Mouse (Mus musculus): ENCODE measurements around the gene Zic2. TPM values are rescaled to one million over a fixed set of nuclear protein-coding genes. Genes with fewer than 3 reads are reported as not detected.

Zic2 gene
- total and polyA plus RNA-seq, 3 experiments, result 0.13 TPM; not detected in 2

DNA sequence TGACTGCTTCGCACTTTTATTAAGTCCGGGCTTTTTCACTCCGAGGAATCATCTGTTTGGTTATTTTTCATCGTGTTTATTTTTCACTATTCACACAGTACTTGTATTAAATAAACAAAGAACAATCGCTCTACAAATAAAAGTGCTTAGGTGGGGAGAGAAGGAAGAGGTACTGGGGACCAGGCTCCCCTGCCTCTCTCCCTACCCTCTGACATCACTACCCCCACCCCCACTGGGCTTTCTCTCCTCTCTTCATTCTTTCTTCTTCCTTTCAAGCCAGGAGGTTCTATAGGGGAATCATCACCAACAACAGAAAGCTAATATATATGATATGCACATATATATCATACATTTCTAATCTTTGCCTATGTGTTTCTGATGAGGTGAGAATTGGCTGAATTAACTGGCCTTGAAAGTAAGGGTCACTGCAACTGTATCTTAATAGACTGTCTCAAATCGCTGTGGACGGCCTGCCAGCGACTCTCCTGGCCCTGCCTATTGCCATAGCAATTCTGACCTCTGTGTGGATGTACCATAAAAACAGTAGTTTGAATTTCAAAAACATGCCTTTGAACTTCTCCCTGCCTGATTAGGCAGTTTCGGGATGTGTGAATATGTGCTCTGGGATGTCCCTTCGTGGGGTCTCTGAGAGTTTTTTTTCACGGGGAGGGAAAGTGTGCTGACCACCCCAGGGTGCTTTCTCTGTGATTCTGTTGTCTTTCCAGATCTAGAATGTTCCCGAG lies 21.1 kb upstream of the Zic2 start:
- H3K4me1 ChIP-seq (ENCODE audit: control insufficient read depth in 1 of 2, insufficient read depth in 2 of 2), result no peaks in the 10 kb centered on the region
- no peaks in the 10 kb centered on the region for H3K36me3 ChIP-seq (replicated peaks in 1 of 2; ENCODE audit: control insufficient read depth in 1 of 2, insufficient read depth in 1 of 2, low read length in 1 of 2)
- H3K79me2 ChIP-seq (replicated peaks; ENCODE audit: control insufficient read depth, extremely low read depth, insufficient read depth, poor library complexity, severe bottlenecking), result no peaks in the 10 kb centered on the region
- no peak overlapping the region for H3K4me3 ChIP-seq (replicated peaks in 1 of 3; ENCODE audit: low read depth in 2 of 3, low read length in 2 of 3, poor library complexity in 1 of 3)
- in situ Hi-C loops (cut with MboI; ENCODE audit: low pct_ligation_motif_present, low pct_unique_long_range_greater_than_20kb, low sequenced_read_pairs), result no loop called here
- no peak for DNase-seq (ENCODE audit: extremely low read depth)
- no peaks in the 10 kb centered on the region for H3K27me3 ChIP-seq (replicated peaks)
- H3K9ac ChIP-seq (ENCODE audit: insufficient read depth, low read depth), result no peak overlapping the region
- TF ChIP-seq USF2 (conservative IDR thresholded peaks at IDR 0.05; ENCODE audit: low read depth, low read length) (no peak), RAD21 (IDR thresholded peaks at IDR 0.05; ENCODE audit: low read depth, low read length) (no peak), POLR2A (IDR thresholded peaks at IDR 0.05; ENCODE audit: low read depth, low read length) (no peak)
- H3K27ac ChIP-seq (ENCODE audit: insufficient read depth, low read depth), result no peak overlapping the region
- no peak overlapping the region for H3K4me2 ChIP-seq (ENCODE audit: insufficient read depth, low read depth, poor library complexity, severe bottlenecking)
- dilution Hi-C loops (cut with MboI; ENCODE audit: extremely low pct_ligation_motif_present, extremely low pct_unique_long_range_greater_than_20kb, low sequenced_read_pairs), result no loop called here
- no peaks in the 10 kb centered on the region for H3K9me3 ChIP-seq (replicated peaks; ENCODE audit: low read length)

DNA sequence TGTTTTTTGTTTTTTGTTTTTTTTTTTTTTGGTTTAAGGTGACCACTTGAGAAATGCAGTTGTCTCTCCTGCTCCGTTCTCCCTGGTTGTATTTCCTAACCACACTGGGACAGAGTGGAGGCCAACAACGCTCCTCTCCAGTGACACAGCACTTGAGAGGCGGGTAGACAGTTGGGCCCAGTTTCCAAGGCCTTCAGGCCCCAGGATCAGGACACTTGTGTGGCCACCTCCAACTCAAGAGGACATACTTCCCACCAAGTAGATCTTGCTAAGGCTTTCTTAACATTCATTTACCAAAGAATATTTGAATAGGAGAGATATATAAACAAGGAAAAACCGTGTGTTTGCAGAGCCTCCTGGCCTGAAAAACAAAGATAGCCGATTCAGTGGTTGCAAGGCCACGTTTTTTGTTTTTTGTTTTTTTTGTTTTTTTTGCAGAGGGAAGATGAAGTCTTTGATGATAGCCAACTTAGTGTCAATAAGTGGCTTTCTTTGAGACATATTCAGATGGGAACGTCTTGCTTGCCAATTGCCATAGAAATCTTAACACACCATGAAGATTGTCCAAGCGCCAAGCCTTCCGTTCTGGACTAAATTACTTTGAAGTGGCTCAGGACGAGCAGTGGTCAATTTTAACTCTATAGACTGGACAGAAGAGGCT lies 20.2 kb upstream of the Zic2 start:
- no peaks in the 10 kb centered on the region for H3K9me3 ChIP-seq (replicated peaks; ENCODE audit: low read length)
- H3K9ac ChIP-seq (ENCODE audit: insufficient read depth, low read depth), result no peak overlapping the region
- H3K79me2 ChIP-seq (replicated peaks; ENCODE audit: control insufficient read depth, extremely low read depth, insufficient read depth, poor library complexity, severe bottlenecking), result no peaks in the 10 kb centered on the region
- dilution Hi-C loops (cut with MboI; ENCODE audit: extremely low pct_ligation_motif_present, extremely low pct_unique_long_range_greater_than_20kb, low sequenced_read_pairs), result no loop called here
- H3K27me3 ChIP-seq (replicated peaks), result no peaks in the 10 kb centered on the region
- no peak for DNase-seq (ENCODE audit: extremely low read depth)
- H3K4me3 ChIP-seq (replicated peaks in 1 of 3; ENCODE audit: low read depth in 2 of 3, low read length in 2 of 3, poor library complexity in 1 of 3), result no peak overlapping the region
- no peak for TF ChIP-seq RAD21 (IDR thresholded peaks at IDR 0.05; ENCODE audit: low read depth, low read length)
- no peak for TF ChIP-seq PAX5 (IDR thresholded peaks at IDR 0.05; ENCODE audit: low read length)
- no peak for TF ChIP-seq KAT2A (IDR thresholded peaks at IDR 0.05; ENCODE audit: insufficient replicate concordance, low read length)
- no peak for TF ChIP-seq HCFC1 (IDR thresholded peaks at IDR 0.05; ENCODE audit: low read depth, low read length)
- TF ChIP-seq POLR2AphosphoS2 (IDR thresholded peaks at IDR 0.05; ENCODE audit: low read depth, low read length), result no peak
- TF ChIP-seq MXI1 (IDR thresholded peaks at IDR 0.05; ENCODE audit: low read depth, low read length), result no peak
- no peak for TF ChIP-seq TBP (conservative IDR thresholded peaks at IDR 0.05; ENCODE audit: low read depth, low read length)
- TF ChIP-seq SMC3 (IDR thresholded peaks at IDR 0.05; ENCODE audit: low read depth, low read length), result no peak
- TF ChIP-seq USF2 (conservative IDR thresholded peaks at IDR 0.05; ENCODE audit: low read depth, low read length), result no peak
- no peak for TF ChIP-seq EP300 (IDR thresholded peaks at IDR 0.05; ENCODE audit: low read length)
- no peak for TF ChIP-seq BHLHE40 (IDR thresholded peaks at IDR 0.05; ENCODE audit: low read depth, low read length)
- no peak for TF ChIP-seq IRF4 (IDR thresholded peaks at IDR 0.05; ENCODE audit: low read depth, low read length)
- TF ChIP-seq MEF2A (IDR thresholded peaks at IDR 0.05; ENCODE audit: borderline replicate concordance, low read depth, low read length), result no peak
- no peak for TF ChIP-seq GABPA (IDR thresholded peaks at IDR 0.05; ENCODE audit: insufficient replicate concordance, low read depth, low read length)
- no peak for TF ChIP-seq ZMIZ1 (IDR thresholded peaks at IDR 0.05; ENCODE audit: low read depth, low read length)
- in situ Hi-C loops (cut with MboI; ENCODE audit: low pct_ligation_motif_present, low pct_unique_long_range_greater_than_20kb, low sequenced_read_pairs), result no loop called here
- no peak overlapping the region for H3K4me2 ChIP-seq (ENCODE audit: insufficient read depth, low read depth, poor library complexity, severe bottlenecking)
- peaks cover 0 to 3% of the 10 kb centered on the region in 2 experiments for H3K36me3 ChIP-seq (replicated peaks in 1 of 2; ENCODE audit: control insufficient read depth in 1 of 2, insufficient read depth in 1 of 2, low read length in 1 of 2)
- peaks cover 0 to 3% of the 10 kb centered on the region in 2 experiments; a peak in 1 of 4 replicates for H3K4me1 ChIP-seq (ENCODE audit: control insufficient read depth in 1 of 2, insufficient read depth in 2 of 2)
- H3K27ac ChIP-seq (ENCODE audit: insufficient read depth, low read depth), result no peak overlapping the region
